Mouse (Mus musculus) stomach, embryonic 14.5 days (tissue): Measurements from ENCODE around the gene Gm21761. TPM values are rescaled to one million over a fixed set of nuclear protein-coding genes. Genes with fewer than 3 reads are reported as not detected.
"Not testable (repeated sequence)": the region's sequence is repeated elsewhere in the genome, so short reads cannot be mapped to it uniquely, and the experiment has no call there.

ENCODE experiments used
- ATAC-seq: fragments of 200-750 bp; cut with Nextera tagmentation; 2 replicates; pipeline ENCODE4 v1.8.0; 2017; ENCODE audit warnings: low read depth, moderate TSS enrichment; ENCODE audit not compliant: insufficient number of reproducible peaks, insufficient read depth, low FRiP score
- H3K27ac ChIP-seq: fragments of 300-500 bp; sonication (generic); 2 replicates; pipeline ENCODE4 v1.5.1; 2014; ENCODE audit warnings: mild to moderate bottlenecking, low read length, moderate library complexity, mixed read lengths
- H3K27me3 ChIP-seq: fragments of 300-500 bp; sonication (generic); 2 replicates; pipeline ENCODE4 v1.6.1; 2014; ENCODE audit warnings: low read length, control low read depth, mixed read lengths; ENCODE audit not compliant: control insufficient read depth, insufficient read depth
- H3K36me3 ChIP-seq: fragments of 300-500 bp; sonication (generic); 2 replicates; pipeline ENCODE4 v1.6.1; 2014; ENCODE audit warnings: mild to moderate bottlenecking, control low read depth, low read length, moderate library complexity, mixed read lengths; ENCODE audit not compliant: control insufficient read depth, insufficient read depth
- H3K4me1 ChIP-seq: fragments of 300-500 bp; sonication (generic); 2 replicates; pipeline ENCODE4 v1.6.1; 2014; ENCODE audit warnings: low read length, control low read depth, mixed read lengths; ENCODE audit not compliant: control insufficient read depth, insufficient read depth
- H3K4me2 ChIP-seq: fragments of 300-500 bp; sonication (generic); replicated peaks from 2 replicates; pipeline ENCODE4 v1.6.1; 2014; ENCODE audit warnings: low read depth, low read length, control low read depth
- H3K4me3 ChIP-seq: fragments of 300-500 bp; sonication (generic); 2 replicates; pipeline ENCODE4 v1.5.1; 2014; ENCODE audit warnings: low read depth, low read length, control low read depth
- H3K9ac ChIP-seq: fragments of 300-500 bp; sonication (generic); replicated peaks from 2 replicates; pipeline ENCODE4 v1.6.1; 2014; ENCODE audit warnings: low read depth, mild to moderate bottlenecking, control low read depth, low read length, moderate library complexity, mixed read lengths
- H3K9me3 ChIP-seq: fragments of 300-500 bp; sonication (generic); 2 replicates; pipeline ENCODE4 v1.6.1; 2016; ENCODE audit warnings: low read depth, low read length, control low read depth; ENCODE audit not compliant: control insufficient read depth
- WGBS: fragments of 180-500 bp; shearing (Covaris S2); extraction: QIAGEN DNeasy Blood & Tissue Kit; methylation state at CpG from one replicate; pipeline ENCODE4 v1.1.7; 2014; 5-methylcytosine and 5-hydroxymethylcytosine counted together
- polyA plus RNA-seq: library from polyadenylated mRNA; unstranded; fragments of >200 nt; fragmentation: Nextera tagmentation; extraction: Ambion mirVana; gene quantifications from 2 replicates; pipeline ENCODE4 v1.2.1, GENCODE M21; 2014

The Gm21761 gene
- polyA plus RNA-seq, 1 experiment from 2014 or later = not detected

DNA sequence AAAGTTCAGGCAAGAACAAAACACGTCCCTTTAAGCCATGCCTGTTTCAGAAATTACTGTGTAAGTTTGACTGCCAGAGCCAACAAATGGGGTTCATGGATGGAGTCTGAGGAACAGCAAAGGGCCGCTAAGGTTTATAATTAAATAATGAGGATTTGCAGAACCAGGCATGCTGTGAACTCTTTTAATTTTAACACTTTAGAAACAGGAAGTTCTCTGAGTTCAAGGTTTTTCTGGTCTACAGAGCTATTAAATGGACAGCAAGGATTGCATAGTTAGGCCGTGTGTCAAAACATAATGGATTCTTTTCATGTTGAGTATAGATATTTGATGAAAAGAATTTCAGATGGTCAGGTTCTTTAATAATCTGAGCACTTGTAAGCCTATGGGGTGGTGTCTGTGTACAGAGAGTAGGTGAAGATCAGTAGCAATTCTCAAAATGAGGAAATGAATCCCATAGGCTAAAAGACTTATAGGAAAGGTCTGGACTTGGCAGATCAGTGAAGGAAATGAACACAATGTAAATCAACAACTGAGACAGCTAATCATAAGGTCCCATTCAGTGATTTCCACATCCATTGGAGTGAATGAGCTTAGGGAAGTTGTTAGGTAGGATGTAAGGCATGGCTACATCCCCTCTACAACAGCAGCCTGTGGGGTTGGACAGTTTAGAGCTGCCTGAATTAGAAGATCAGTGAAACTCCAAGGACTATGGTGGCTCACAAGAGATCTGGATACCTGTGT is 4.3 kb downstream of the Gm21761 start:
- H3K9ac ChIP-seq, H3K9me3 ChIP-seq, H3K27me3 ChIP-seq, H3K36me3 ChIP-seq, H3K4me2 ChIP-seq, ATAC-seq, H3K27ac ChIP-seq, H3K4me1 ChIP-seq, H3K4me3 ChIP-seq: not testable (repeated sequence)
- WGBS = 77% methylated on average over 2 of the region's 3 CpGs

DNA sequence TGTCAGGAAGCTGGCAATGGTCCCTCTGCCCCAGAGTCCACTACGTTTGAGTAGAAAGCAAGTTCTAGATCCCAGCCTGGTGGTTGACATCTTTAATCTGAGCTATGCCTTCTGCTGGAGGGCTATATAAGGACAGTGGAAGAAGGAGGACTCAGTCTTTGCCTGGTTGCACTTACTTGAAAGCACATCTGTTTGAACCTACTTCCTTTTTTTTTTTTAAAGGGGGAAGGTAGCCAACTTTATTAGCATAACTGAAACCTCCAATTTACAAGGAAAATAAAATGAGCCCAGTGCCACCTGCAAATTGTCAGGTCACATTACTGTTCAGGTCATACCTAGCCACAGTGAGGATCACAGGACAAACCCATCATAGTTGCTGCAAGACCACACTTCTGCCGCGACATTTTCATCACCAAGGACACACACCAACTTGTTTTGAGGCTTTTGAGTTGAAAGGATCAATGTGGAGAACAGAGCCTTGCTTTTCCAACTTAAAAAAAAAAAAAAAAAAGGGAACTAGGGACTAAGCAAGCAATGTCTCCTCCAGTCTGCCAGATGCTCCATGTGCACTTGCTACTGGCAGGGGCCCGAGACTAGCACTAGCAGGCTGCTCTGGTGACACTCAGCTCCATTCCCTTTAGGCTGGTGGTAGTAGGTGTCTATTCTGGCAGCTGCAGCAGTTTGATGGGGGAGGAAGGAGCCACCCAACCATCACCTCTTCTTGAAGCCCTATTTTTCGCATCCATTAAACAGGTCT is 11.9 kb downstream of the Gm21761 start:
- not testable (repeated sequence) for H3K4me3 ChIP-seq, H3K4me1 ChIP-seq, H3K36me3 ChIP-seq, ATAC-seq, H3K9me3 ChIP-seq, H3K9ac ChIP-seq, H3K4me2 ChIP-seq, H3K27ac ChIP-seq, H3K27me3 ChIP-seq
- WGBS = 70% methylated on average over 4 of the region's 5 CpGs

DNA sequence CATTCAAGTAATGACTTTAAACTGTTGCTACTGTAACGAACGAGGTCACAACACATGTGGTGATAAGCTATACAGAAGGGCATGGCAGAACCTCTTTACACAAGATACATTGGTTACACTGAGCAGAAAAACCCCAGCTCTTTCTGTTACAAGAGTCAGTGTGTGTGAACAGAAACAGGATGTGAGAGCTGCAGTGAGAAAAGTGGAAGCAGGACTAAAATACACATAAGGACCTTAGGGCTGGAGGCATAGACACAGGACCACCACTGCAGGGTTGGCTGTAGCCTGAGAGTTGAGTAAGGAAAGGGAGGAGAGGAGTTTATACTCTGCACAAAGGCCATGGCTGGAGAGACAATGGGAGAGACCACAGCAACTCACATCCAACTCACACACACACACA is 12.6 kb downstream of the Gm21761 start:
- H3K9ac ChIP-seq, H3K9me3 ChIP-seq, H3K27me3 ChIP-seq, H3K27ac ChIP-seq, H3K4me3 ChIP-seq, H3K4me1 ChIP-seq, H3K4me2 ChIP-seq, ATAC-seq, H3K36me3 ChIP-seq: not testable (repeated sequence)
- 47% methylated on average over 2 of the region's 2 CpGs for WGBS

DNA sequence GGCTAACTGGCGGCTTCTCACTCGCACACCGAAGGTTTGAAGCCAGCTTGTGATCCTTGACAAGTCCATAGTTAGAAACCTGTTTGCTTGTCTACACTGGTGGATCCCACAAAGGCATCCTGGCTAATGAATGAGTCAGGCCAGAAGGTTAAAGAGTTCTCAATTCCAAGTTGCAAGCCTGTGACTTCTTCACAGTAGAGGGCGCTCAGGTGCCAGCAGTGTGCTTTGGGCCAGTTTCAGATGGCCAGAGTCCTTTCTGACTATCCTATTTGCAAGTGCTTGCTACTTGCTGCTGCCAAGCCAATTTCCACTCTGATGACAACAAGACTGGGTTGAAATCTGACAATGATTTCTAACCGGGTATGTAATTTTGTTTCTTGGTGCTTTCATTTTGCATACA is 30.5 kb downstream of the Gm21761 start:
- not testable (repeated sequence) for H3K36me3 ChIP-seq, H3K4me1 ChIP-seq, H3K4me3 ChIP-seq, H3K27ac ChIP-seq, H3K9me3 ChIP-seq, H3K27me3 ChIP-seq, H3K9ac ChIP-seq, H3K4me2 ChIP-seq, ATAC-seq
- 52% methylated on average over 4 of the region's 5 CpGs for WGBS

DNA sequence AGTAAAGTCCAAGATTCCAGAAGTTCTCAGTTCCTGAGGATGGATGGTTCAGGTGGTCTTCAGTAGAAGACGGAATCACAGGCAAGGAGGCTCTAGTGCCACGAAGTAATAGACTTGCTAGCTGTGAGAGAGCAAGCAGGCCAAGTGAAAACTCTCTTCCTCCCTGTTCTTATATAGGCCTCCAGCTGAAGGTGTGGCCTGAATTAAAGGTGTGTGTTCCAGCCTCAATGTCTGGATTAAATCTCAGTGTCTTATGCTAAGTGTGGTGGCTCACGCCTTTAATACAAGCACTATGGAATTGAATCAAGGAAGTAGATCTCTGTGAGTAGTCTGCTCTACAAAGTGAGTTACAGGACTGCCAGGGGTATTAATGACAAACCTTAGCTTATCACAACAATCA is 34.4 kb downstream of the Gm21761 start, which contains the start of gene Tcstv1:
TSS of gene Tcstv1 (minus strand) at position 101 of the 400 bp plus-strand sequence.
- not testable (repeated sequence) for ATAC-seq, H3K4me3 ChIP-seq

DNA sequence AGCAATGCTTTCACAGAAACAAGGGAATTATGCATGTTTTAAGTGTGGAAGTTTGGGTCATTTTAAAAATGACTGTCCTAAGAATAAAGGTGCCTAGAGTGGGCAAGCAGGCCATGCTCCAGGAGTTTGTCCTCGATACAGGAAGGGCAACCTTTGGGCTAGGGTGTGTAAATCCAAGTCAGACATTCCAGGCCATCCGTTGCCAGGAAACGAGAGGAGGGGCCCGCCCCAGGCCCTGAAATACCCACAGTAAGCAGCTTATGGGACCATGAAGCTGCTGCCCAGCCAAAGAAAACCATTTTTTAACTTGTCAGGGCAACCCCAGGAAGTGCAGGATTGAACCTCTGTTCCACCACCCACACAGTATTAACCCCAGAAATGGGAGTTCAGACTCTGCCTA is 42.2 kb downstream of the Gm21761 start:
- not testable (repeated sequence) for H3K9me3 ChIP-seq, H3K9ac ChIP-seq, H3K36me3 ChIP-seq, H3K27me3 ChIP-seq, H3K4me1 ChIP-seq, ATAC-seq, H3K4me3 ChIP-seq, H3K4me2 ChIP-seq, H3K27ac ChIP-seq
- WGBS = 47% methylated on average over 4 of the region's 4 CpGs

More for the DNA sequence above, 34.4 kb downstream of the Gm21761 start, which contains the start of gene Tcstv1:
- H3K4me1 ChIP-seq, H3K27ac ChIP-seq, H3K9me3 ChIP-seq, H3K36me3 ChIP-seq, H3K9ac ChIP-seq, H3K27me3 ChIP-seq, H3K4me2 ChIP-seq: not testable (repeated sequence)
- WGBS = 81% methylated on average over 3 of the region's 3 CpGs

DNA sequence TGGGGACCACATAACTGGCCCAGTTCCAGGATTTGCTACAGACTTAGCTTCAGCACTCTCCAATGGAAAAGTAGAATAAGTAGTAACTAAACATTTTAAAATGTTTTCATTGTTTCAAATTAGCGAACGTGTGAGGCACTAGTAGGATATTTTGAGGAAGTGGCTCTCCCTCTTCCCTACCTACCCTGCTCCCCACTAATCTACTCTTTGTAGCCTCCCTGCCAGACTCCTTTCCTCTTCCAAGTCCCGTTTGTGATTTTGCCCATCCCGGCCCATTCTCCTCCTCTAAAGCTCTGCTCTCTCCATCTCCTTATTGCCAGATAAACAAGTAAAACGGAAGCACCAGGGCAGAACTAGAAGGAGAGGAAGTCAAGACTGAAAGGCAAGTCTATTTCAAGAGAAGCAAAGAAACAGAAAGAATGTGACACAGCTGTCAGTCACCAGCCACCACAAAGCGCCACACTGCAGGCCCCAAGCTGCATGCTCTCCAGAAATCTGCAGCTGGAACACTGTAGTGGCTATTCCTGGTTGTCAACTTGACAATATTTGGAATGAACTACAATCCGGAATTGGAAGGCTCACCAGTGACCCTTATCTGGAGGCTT is 64.6 kb downstream of the Gm21761 start:
- not testable (repeated sequence) for H3K9me3 ChIP-seq, ATAC-seq, H3K4me3 ChIP-seq, H3K27ac ChIP-seq, H3K4me2 ChIP-seq, H3K27me3 ChIP-seq, H3K4me1 ChIP-seq, H3K36me3 ChIP-seq, H3K9ac ChIP-seq
- 72% methylated on average over 6 of the region's 7 CpGs for WGBS

DNA sequence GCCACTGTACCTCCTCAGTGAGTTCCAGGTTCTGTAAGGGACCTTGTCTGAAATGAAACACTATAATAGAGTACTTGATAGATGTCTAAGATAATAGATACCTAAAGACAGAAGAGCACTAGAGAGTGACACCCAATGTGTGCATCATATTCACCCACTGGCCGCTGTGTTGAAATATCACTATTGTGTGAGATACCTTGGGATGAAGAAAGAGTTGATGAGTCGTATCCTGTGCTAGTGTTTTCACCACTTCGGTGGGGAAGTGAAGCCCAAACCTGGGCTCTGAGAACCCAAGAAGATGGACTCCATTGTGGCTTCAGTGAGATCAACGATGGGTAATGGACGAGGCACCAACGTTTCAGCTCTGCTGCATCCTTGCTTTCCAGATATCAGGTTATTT is 66.7 kb downstream of the Gm21761 start:
- H3K36me3 ChIP-seq, H3K27me3 ChIP-seq, H3K4me1 ChIP-seq, H3K9me3 ChIP-seq, H3K9ac ChIP-seq, H3K4me3 ChIP-seq, H3K27ac ChIP-seq, ATAC-seq, H3K4me2 ChIP-seq: not testable (repeated sequence)
- no CpG with 5 or more reads among the region's 6 CpGs for WGBS
